Mouse (Mus musculus): ENCODE data around the gene Plcg2. TPM values are rescaled to one million over a fixed set of nuclear protein-coding genes. Genes with fewer than 3 reads are reported as not detected.

Plcg2 gene
- total and polyA plus RNA-seq, 3 experiments, result not detected

- peaks cover 85% of the 10 kb centered on the region for H3K9me3 ChIP-seq (replicated peaks)
These were observed 95.8 kb downstream of the Plcg2 start for GRCm38 (mm10) chr8:117593862-117594261.

GRCm38 (mm10) chr8:117595001-117595400 lies 96.9 kb downstream of the Plcg2 start:
- no peaks in the 10 kb centered on the region for H3K27me3 ChIP-seq (ENCODE audit: insufficient read depth, low read length)
- no peak for ATAC-seq (ENCODE audit: extremely low read depth, insufficient number of reproducible peaks, low FRiP score, poor library complexity, severe bottlenecking)
- H3K9me3 ChIP-seq (replicated peaks), result peaks cover 86% of the 10 kb centered on the region
- DNase-seq (ENCODE audit: low spot score), result no peak
- no peak for TF ChIP-seq POLR2AphosphoS5 (IDR thresholded peaks at IDR 0.05; ENCODE audit: insufficient replicate concordance, low read depth, low read length)
- TF ChIP-seq GATA1 (IDR thresholded peaks at IDR 0.05; ENCODE audit: borderline replicate concordance, low read length), result no peak
- TF ChIP-seq TAL1 (conservative IDR thresholded peaks at IDR 0.05; ENCODE audit: low read depth, low read length), result no peak
- no peak for TF ChIP-seq GATA2 (IDR thresholded peaks at IDR 0.05; ENCODE audit: borderline replicate concordance, low read depth, low read length)
- no peak for TF ChIP-seq CTCF (IDR thresholded peaks at IDR 0.05; ENCODE audit: low read depth, low read length)
- no peak overlapping the region for H3K4me3 ChIP-seq (ENCODE audit: low read depth, low read length)
- H3K36me3 ChIP-seq (replicated peaks), result no peaks in the 10 kb centered on the region
- no peaks in the 10 kb centered on the region for H3K4me1 ChIP-seq (ENCODE audit: insufficient read depth, low read depth, low read length)

More at GRCm38 (mm10) chr8:117593862-117594261, 95.8 kb downstream of the Plcg2 start:
- Histone ChIP-seq H3K4me3 (ENCODE audit: low read depth, low read length) (no peak overlapping the region), H3K4me1 (ENCODE audit: insufficient read depth, low read depth, low read length) (no peaks in the 10 kb centered on the region), H3K36me3 (replicated peaks) (no peaks in the 10 kb centered on the region), H3K27me3 (ENCODE audit: insufficient read depth, low read length) (no peaks in the 10 kb centered on the region)
- TF ChIP-seq GATA2 (IDR thresholded peaks at IDR 0.05; ENCODE audit: borderline replicate concordance, low read depth, low read length) (no peak), POLR2AphosphoS5 (IDR thresholded peaks at IDR 0.05; ENCODE audit: insufficient replicate concordance, low read depth, low read length) (no peak), CTCF (IDR thresholded peaks at IDR 0.05; ENCODE audit: low read depth, low read length) (no peak)
- ATAC-seq (ENCODE audit: extremely low read depth, insufficient number of reproducible peaks, low FRiP score, poor library complexity, severe bottlenecking), result no peak
- DNase-seq (ENCODE audit: low spot score), result no peak

- no peak for ATAC-seq (ENCODE audit: extremely low read depth, insufficient number of reproducible peaks, low FRiP score, poor library complexity, severe bottlenecking)
- H3K27me3 ChIP-seq (ENCODE audit: insufficient read depth, low read length), result no peaks in the 10 kb centered on the region
- no peaks in the 10 kb centered on the region for H3K4me1 ChIP-seq (ENCODE audit: insufficient read depth, low read depth, low read length)
- peaks cover 80% of the 10 kb centered on the region for H3K9me3 ChIP-seq (replicated peaks)
- no peaks in the 10 kb centered on the region for H3K36me3 ChIP-seq (replicated peaks)
- DNase-seq (ENCODE audit: low spot score), result no peak
- H3K4me3 ChIP-seq (ENCODE audit: low read depth, low read length), result no peak overlapping the region
- TF ChIP-seq GATA1 (IDR thresholded peaks at IDR 0.05; ENCODE audit: borderline replicate concordance, low read length), result no peak
- no peak for TF ChIP-seq POLR2AphosphoS5 (IDR thresholded peaks at IDR 0.05; ENCODE audit: insufficient replicate concordance, low read depth, low read length)
- TF ChIP-seq TAL1 (conservative IDR thresholded peaks at IDR 0.05; ENCODE audit: low read depth, low read length), result no peak
These were observed 98.7 kb downstream of the Plcg2 start for GRCm38 (mm10) chr8:117596777-117597176.

GRCm38 (mm10) chr8:117600839-117601238 lies 102.7 kb downstream of the Plcg2 start:
- Histone ChIP-seq H3K4me1 (ENCODE audit: insufficient read depth, low read depth, low read length) (no peaks in the 10 kb centered on the region), H3K27me3 (ENCODE audit: insufficient read depth, low read length) (no peaks in the 10 kb centered on the region), H3K9me3 (replicated peaks) (peaks cover 88% of the 10 kb centered on the region), H3K36me3 (replicated peaks) (no peaks in the 10 kb centered on the region), H3K4me3 (ENCODE audit: low read depth, low read length) (no peak overlapping the region)
- TF ChIP-seq TAL1 (conservative IDR thresholded peaks at IDR 0.05; ENCODE audit: low read depth, low read length) (no peak), CTCF (IDR thresholded peaks at IDR 0.05; ENCODE audit: low read depth, low read length) (peak; percentile 20; the same call in 1 of the 2 replicates)
- ATAC-seq (ENCODE audit: extremely low read depth, insufficient number of reproducible peaks, low FRiP score, poor library complexity, severe bottlenecking), result no peak
- no peak for DNase-seq (ENCODE audit: low spot score)

- no peaks in the 10 kb centered on the region for H3K4me1 ChIP-seq (ENCODE audit: insufficient read depth, low read depth, low read length)
- peaks cover 87% of the 10 kb centered on the region for H3K9me3 ChIP-seq (replicated peaks)
- DNase-seq (ENCODE audit: low spot score) (no peak), ATAC-seq (ENCODE audit: extremely low read depth, insufficient number of reproducible peaks, low FRiP score, poor library complexity, severe bottlenecking) (no peak)
- no peaks in the 10 kb centered on the region for H3K36me3 ChIP-seq (replicated peaks)
- TF ChIP-seq TAL1 (conservative IDR thresholded peaks at IDR 0.05; ENCODE audit: low read depth, low read length), result no peak
- no peak for TF ChIP-seq CTCF (IDR thresholded peaks at IDR 0.05; ENCODE audit: low read depth, low read length)
- TF ChIP-seq GATA2 (IDR thresholded peaks at IDR 0.05; ENCODE audit: borderline replicate concordance, low read depth, low read length), result no peak
- no peak for TF ChIP-seq GATA1 (IDR thresholded peaks at IDR 0.05; ENCODE audit: borderline replicate concordance, low read length)
- no peak for TF ChIP-seq POLR2AphosphoS5 (IDR thresholded peaks at IDR 0.05; ENCODE audit: insufficient replicate concordance, low read depth, low read length)
- no peak overlapping the region for H3K4me3 ChIP-seq (ENCODE audit: low read depth, low read length)
- H3K27me3 ChIP-seq (ENCODE audit: insufficient read depth, low read length), result no peaks in the 10 kb centered on the region
These were observed 106.0 kb downstream of the Plcg2 start for GRCm38 (mm10) chr8:117604101-117604500.

- no peak overlapping the region for H3K4me3 ChIP-seq (ENCODE audit: low read depth, low read length)
- H3K36me3 ChIP-seq (replicated peaks), result no peaks in the 10 kb centered on the region
- TF ChIP-seq GATA2 (IDR thresholded peaks at IDR 0.05; ENCODE audit: borderline replicate concordance, low read depth, low read length) (no peak), CTCF (IDR thresholded peaks at IDR 0.05; ENCODE audit: low read depth, low read length) (no peak), GATA1 (IDR thresholded peaks at IDR 0.05; ENCODE audit: borderline replicate concordance, low read length) (no peak), TAL1 (conservative IDR thresholded peaks at IDR 0.05; ENCODE audit: low read depth, low read length) (no peak), POLR2AphosphoS5 (IDR thresholded peaks at IDR 0.05; ENCODE audit: insufficient replicate concordance, low read depth, low read length) (no peak)
- no peak for DNase-seq (ENCODE audit: low spot score)
- no peaks in the 10 kb centered on the region for H3K4me1 ChIP-seq (ENCODE audit: insufficient read depth, low read depth, low read length)
- H3K27me3 ChIP-seq (ENCODE audit: insufficient read depth, low read length), result no peaks in the 10 kb centered on the region
- no peak for ATAC-seq (ENCODE audit: extremely low read depth, insufficient number of reproducible peaks, low FRiP score, poor library complexity, severe bottlenecking)
- H3K9me3 ChIP-seq (replicated peaks), result peaks cover 87% of the 10 kb centered on the region
These were observed 106.6 kb downstream of the Plcg2 start for GRCm38 (mm10) chr8:117604671-117605070.

- peaks cover 85% of the 10 kb centered on the region for H3K9me3 ChIP-seq (replicated peaks)
- H3K36me3 ChIP-seq (replicated peaks), result no peaks in the 10 kb centered on the region
- no peak for DNase-seq (ENCODE audit: low spot score)
- no peak for ATAC-seq (ENCODE audit: extremely low read depth, insufficient number of reproducible peaks, low FRiP score, poor library complexity, severe bottlenecking)
- no peak overlapping the region; the same call in 1 of the 2 replicates for H3K4me3 ChIP-seq (ENCODE audit: low read depth, low read length)
- H3K4me1 ChIP-seq (ENCODE audit: insufficient read depth, low read depth, low read length), result no peaks in the 10 kb centered on the region
- no peaks in the 10 kb centered on the region for H3K27me3 ChIP-seq (ENCODE audit: insufficient read depth, low read length)
- TF ChIP-seq GATA2 (IDR thresholded peaks at IDR 0.05; ENCODE audit: borderline replicate concordance, low read depth, low read length) (no peak), CTCF (IDR thresholded peaks at IDR 0.05; ENCODE audit: low read depth, low read length) (no peak), GATA1 (IDR thresholded peaks at IDR 0.05; ENCODE audit: borderline replicate concordance, low read length) (no peak), POLR2AphosphoS5 (IDR thresholded peaks at IDR 0.05; ENCODE audit: insufficient replicate concordance, low read depth, low read length) (no peak), TAL1 (conservative IDR thresholded peaks at IDR 0.05; ENCODE audit: low read depth, low read length) (no peak)
These were observed 107.1 kb downstream of the Plcg2 start for GRCm38 (mm10) chr8:117605201-117605600.

Data from G1E (cell line).